Mouse (Mus musculus) ES-Bruce4 (cell line): ENCODE data around the gene Gls. TPM values are rescaled to one million over a fixed set of nuclear protein-coding genes. Genes with fewer than 3 reads are reported as not detected.

ENCODE experiments used
- H3K27ac ChIP-seq: 2 replicates; pipeline ENCODE4 v1.5.1; 2012; ENCODE audit warnings: low read length, inconsistent platforms; ENCODE audit not compliant: insufficient read depth
- H3K27me3 ChIP-seq: 2 replicates; pipeline ENCODE4 v1.6.1; 2012; ENCODE audit warnings: mild to moderate bottlenecking, low read length, inconsistent platforms; ENCODE audit not compliant: control insufficient read depth, poor library complexity, insufficient read depth, severe bottlenecking
- H3K36me3 ChIP-seq: 2 replicates; pipeline ENCODE4 v1.6.1; 2012; ENCODE audit warnings: inconsistent platforms, mild to moderate bottlenecking, low read length, moderate library complexity; ENCODE audit not compliant: control insufficient read depth, poor library complexity, insufficient read depth, severe bottlenecking
- H3K4me1 ChIP-seq: one replicate; pipeline ENCODE4 v1.8.1; 2011; ENCODE audit warnings: low read length; ENCODE audit not compliant: control insufficient read depth, insufficient read depth
- H3K4me3 ChIP-seq: 2 replicates; pipeline ENCODE4 v1.5.1; 2011; ENCODE audit warnings: low read depth, mild to moderate bottlenecking, low read length
- H3K9ac ChIP-seq: 2 replicates; pipeline ENCODE4 v1.6.1; 2012; ENCODE audit warnings: low read depth, mild to moderate bottlenecking, inconsistent platforms; ENCODE audit not compliant: poor library complexity, severe bottlenecking
- H3K9me3 ChIP-seq: replicated peaks from 2 replicates; pipeline ENCODE4 v1.6.1; 2012; ENCODE audit warnings: mild to moderate bottlenecking, low read length, inconsistent platforms; ENCODE audit not compliant: control insufficient read depth, poor library complexity, insufficient read depth, severe bottlenecking
- CTCF ChIP-seq: IDR thresholded peaks from one replicate; pipeline ENCODE4 v1.8.1; 2011; ENCODE audit warnings: low read depth, low read length
- EP300 ChIP-seq: IDR thresholded peaks from 2 replicates; pipeline ENCODE4 v1.6.1; 2011; ENCODE audit warnings: low read depth, low read length; ENCODE audit not compliant: insufficient read depth
- POLR2A ChIP-seq: IDR thresholded peaks from one replicate; pipeline ENCODE4 v1.8.1; 2011; ENCODE audit warnings: low read length; ENCODE audit not compliant: insufficient read depth
- polyA plus RNA-seq: library from polyadenylated mRNA; stranded (reverse); fragments of >200 nt; gene quantifications from 2 replicates; pipeline ENCODE4 v1.2.4, GENCODE M21; 2011; ENCODE audit warnings: low read depth; ENCODE audit not compliant: missing spikeins, insufficient read depth, insufficient read length

The Gls gene
- polyA plus RNA-seq, 1 experiment, result 195 TPM

- H3K36me3 ChIP-seq, result no peaks in the 10 kb centered on the region
- no peak overlapping the region for H3K4me3 ChIP-seq
- H3K9ac ChIP-seq, result no peak overlapping the region
- H3K4me1 ChIP-seq, result no peaks in the 10 kb centered on the region
- H3K9me3 ChIP-seq, result no peaks in the 10 kb centered on the region
- H3K27ac ChIP-seq, result no peak overlapping the region
- TF ChIP-seq POLR2A (no peak), CTCF (no peak), EP300 (no peak)
- no peaks in the 10 kb centered on the region for H3K27me3 ChIP-seq
Observed at GRCm38 (mm10) chr1:52143596-52144156, 89.4 kb downstream of the Gls start.

- no peaks in the 10 kb centered on the region for H3K9me3 ChIP-seq
- H3K27ac ChIP-seq, result no peak overlapping the region
- H3K27me3 ChIP-seq, result no peaks in the 10 kb centered on the region
- no peak overlapping the region for H3K4me3 ChIP-seq
- TF ChIP-seq EP300 (no peak), CTCF (no peak), POLR2A (no peak)
- H3K36me3 ChIP-seq, result no peaks in the 10 kb centered on the region
- H3K4me1 ChIP-seq, result no peaks in the 10 kb centered on the region
- H3K9ac ChIP-seq, result no peak overlapping the region
Observed at GRCm38 (mm10) chr1:52143191-52143590, 89.8 kb downstream of the Gls start.

GRCm38 (mm10) chr1:52142117-52142516 lies 90.9 kb downstream of the Gls start:
- no peaks in the 10 kb centered on the region for H3K9me3 ChIP-seq
- no peaks in the 10 kb centered on the region for H3K36me3 ChIP-seq
- no peak overlapping the region for H3K9ac ChIP-seq
- H3K4me1 ChIP-seq, result no peaks in the 10 kb centered on the region
- no peak overlapping the region for H3K4me3 ChIP-seq
- H3K27ac ChIP-seq, result no peak overlapping the region
- H3K27me3 ChIP-seq, result no peaks in the 10 kb centered on the region
- TF ChIP-seq POLR2A (no peak), CTCF (no peak), EP300 (no peak)

DNA sequence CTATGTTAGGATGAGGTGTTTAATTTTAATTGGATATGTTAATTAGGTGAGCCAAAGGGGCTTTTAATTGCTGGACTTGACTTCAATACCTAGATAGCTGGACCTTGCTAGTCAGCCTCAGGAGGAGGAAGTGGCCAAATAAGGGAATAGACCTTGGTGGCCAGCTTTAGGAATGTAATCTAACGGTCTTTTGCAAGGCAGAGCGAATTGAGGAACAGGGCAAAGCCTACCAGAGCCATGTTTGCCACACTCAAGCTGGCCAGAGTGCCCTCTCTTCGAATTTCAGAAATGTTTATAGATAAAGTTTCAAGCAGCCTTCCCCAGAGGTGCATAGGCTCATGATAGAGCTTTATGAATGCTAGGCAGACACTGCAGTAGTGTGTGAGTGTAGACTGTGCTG lies 91.5 kb downstream of the Gls start:
- Histone ChIP-seq H3K36me3 (no peaks in the 10 kb centered on the region), H3K9me3 (no peaks in the 10 kb centered on the region), H3K4me3 (no peak overlapping the region), H3K4me1 (peaks cover under 1% of the 10 kb centered on the region), H3K27ac (no peak overlapping the region), H3K27me3 (no peaks in the 10 kb centered on the region), H3K9ac (no peak overlapping the region)
- TF ChIP-seq POLR2A, result no peak
- TF ChIP-seq CTCF, result no peak

- Histone ChIP-seq H3K9me3 (no peaks in the 10 kb centered on the region), H3K27me3 (no peaks in the 10 kb centered on the region), H3K36me3 (no peaks in the 10 kb centered on the region), H3K4me3 (no peak overlapping the region), H3K9ac (no peak overlapping the region), H3K4me1 (peaks cover 2% of the 10 kb centered on the region), H3K27ac (no peak overlapping the region)
- no peak for TF ChIP-seq EP300
- no peak for TF ChIP-seq POLR2A
- TF ChIP-seq CTCF, result no peak
Observed at GRCm38 (mm10) chr1:52140534-52140933, 92.5 kb downstream of the Gls start.

DNA sequence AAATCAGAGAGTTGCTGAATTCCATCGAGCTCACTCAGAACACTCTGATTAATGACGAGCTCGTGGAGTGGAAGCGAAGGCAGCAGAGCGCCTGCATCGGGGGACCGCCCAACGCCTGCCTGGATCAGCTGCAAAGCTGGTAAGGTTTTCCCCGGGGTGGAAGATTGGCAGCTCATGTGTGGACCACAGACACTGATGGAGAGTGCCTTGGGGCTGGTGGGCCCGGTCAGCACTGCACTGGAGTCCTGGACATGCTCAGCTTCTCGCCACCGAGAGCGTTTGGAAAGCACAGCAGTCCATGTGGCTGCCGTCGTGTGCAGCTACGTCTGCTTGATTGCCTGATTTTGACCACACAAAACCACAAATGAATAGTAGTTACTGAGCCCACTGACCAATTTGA lies 95.7 kb downstream of the Gls start:
- Histone ChIP-seq H3K9me3 (no peaks in the 10 kb centered on the region), H3K27me3 (no peaks in the 10 kb centered on the region), H3K36me3 (no peaks in the 10 kb centered on the region), H3K27ac (no peak overlapping the region), H3K4me3 (no peak overlapping the region), H3K9ac (no peak overlapping the region), H3K4me1 (peaks cover 2% of the 10 kb centered on the region)
- TF ChIP-seq EP300, result no peak
- TF ChIP-seq POLR2A, result no peak
- TF ChIP-seq CTCF, result no peak
